Mouse (Mus musculus): ENCODE measurements around the gene Bmp8a. TPM values are rescaled to one million over a fixed set of nuclear protein-coding genes. Genes with fewer than 3 reads are reported as not detected.
A peak's percentile ranks its signal among the peaks of the same experiment; 100 is the strongest.

Bmp8a gene
- 0.09 TPM in 1 of 2 replicates, not detected in the other for polyA plus RNA-seq (2014; fragmentation: Nextera tagmentation; extraction: Ambion mirVana)

DNA sequence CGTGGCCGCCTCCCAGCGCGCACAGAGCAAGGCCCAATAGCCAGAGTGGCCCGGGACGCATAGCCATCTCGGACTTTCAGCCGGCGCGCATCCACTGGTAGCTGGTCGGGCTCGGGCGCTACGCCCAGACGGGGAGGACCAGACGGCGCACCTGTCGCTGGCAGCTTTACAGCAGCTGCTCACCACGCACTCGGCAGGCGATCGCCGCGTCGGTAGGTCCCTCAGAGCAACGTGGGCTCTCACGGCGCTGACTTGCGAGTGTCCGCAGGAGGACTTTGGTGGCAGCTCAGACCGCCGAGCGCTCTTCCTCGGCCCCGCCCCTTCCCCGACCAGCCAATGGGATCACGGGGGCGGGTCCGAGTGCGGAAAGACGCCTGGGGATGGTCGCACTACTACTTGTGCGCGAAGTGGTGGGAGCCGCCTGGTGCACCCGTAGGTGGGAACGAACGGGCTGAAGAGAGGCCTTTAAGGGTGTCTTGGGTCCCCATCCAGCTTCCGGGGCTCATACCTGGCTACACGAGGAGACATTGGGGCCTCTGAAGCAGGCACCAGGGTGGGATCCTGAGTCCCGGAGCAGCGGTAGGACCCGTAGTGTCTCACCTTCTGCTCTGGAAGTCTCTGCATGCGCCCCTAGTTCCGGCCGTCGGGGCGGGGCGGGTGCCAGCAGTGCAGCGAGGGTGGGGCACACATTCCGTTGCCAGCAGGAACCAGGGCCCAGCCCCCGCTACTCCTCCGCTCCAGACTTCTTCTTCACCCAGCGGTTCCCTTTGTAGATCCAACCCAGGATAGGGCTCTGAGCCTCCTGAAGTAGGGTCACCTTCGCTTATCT is at the start of gene Bmp8a:
Gene Bmp8a (minus strand): TSS at position 611 of the 829 bp plus-strand sequence.
- ATAC-seq (peak; percentile 92), DNase-seq (ENCODE audit: low spot score) (peak; percentile 84)
- Histone ChIP-seq H3K36me3 (ENCODE audit: control insufficient read depth, insufficient read depth, low read length) (peaks cover 8% of the 10 kb centered on the region; the same call in 1 of the 2 replicates), H3K4me3 (ENCODE audit: low read depth, low read length) (peak within 1 kb of the TSS; percentile 43), H3K4me2 (ENCODE audit: low read length) (peak within 1 kb of the TSS; percentile 82), H3K9ac (ENCODE audit: low read length) (peak within 1 kb of the TSS; percentile 48), H3K4me1 (ENCODE audit: control insufficient read depth, insufficient read depth, low read length) (peaks cover 11% of the 10 kb centered on the region), H3K27me3 (replicated peaks; ENCODE audit: control insufficient read depth, insufficient read depth, low read length) (peaks cover 40% of the 10 kb centered on the region), H3K27ac (ENCODE audit: low read depth, low read length) (no peak within 1 kb of the TSS), H3K9me3 (replicated peaks; ENCODE audit: control insufficient read depth, low read length) (no peaks in the 10 kb centered on the region)
- under 1% methylated on average over 59 of the region's 65 CpGs for WGBS

- Histone ChIP-seq H3K36me3 (ENCODE audit: control insufficient read depth, insufficient read depth, low read length) (peaks cover 93% of the 10 kb centered on the region), H3K9ac (ENCODE audit: low read length) (no peak overlapping the region), H3K4me2 (ENCODE audit: low read length) (no peak overlapping the region), H3K4me1 (ENCODE audit: control insufficient read depth, insufficient read depth, low read length) (no peaks in the 10 kb centered on the region), H3K9me3 (replicated peaks; ENCODE audit: control insufficient read depth, low read length) (no peaks in the 10 kb centered on the region), H3K27ac (ENCODE audit: low read depth, low read length) (no peak overlapping the region), H3K4me3 (ENCODE audit: low read depth, low read length) (no peak overlapping the region), H3K27me3 (replicated peaks; ENCODE audit: control insufficient read depth, insufficient read depth, low read length) (no peaks in the 10 kb centered on the region)
- ATAC-seq (no peak), DNase-seq (ENCODE audit: low spot score) (no peak)
- 96% methylated on average over 1 of the region's 1 CpGs for WGBS
Observed at GRCm38 (mm10) chr4:123392187-123392586, 49.1 kb upstream of the Bmp8a start.

GRCm38 (mm10) chr4:123385028-123385427 is 42.0 kb upstream of the Bmp8a start:
- H3K4me3 ChIP-seq (ENCODE audit: low read depth, low read length): no peak overlapping the region
- no peaks in the 10 kb centered on the region for H3K27me3 ChIP-seq (replicated peaks; ENCODE audit: control insufficient read depth, insufficient read depth, low read length)
- H3K27ac ChIP-seq (ENCODE audit: low read depth, low read length): peak overlapping the region; percentile 2; the same call in 1 of the 2 replicates
- ATAC-seq (no peak), DNase-seq (ENCODE audit: low spot score) (peak; percentile 18)
- no peaks in the 10 kb centered on the region for H3K4me1 ChIP-seq (ENCODE audit: control insufficient read depth, insufficient read depth, low read length)
- H3K36me3 ChIP-seq (ENCODE audit: control insufficient read depth, insufficient read depth, low read length): peaks cover 94% of the 10 kb centered on the region
- H3K9me3 ChIP-seq (replicated peaks; ENCODE audit: control insufficient read depth, low read length): no peaks in the 10 kb centered on the region
- no peak overlapping the region for H3K9ac ChIP-seq (ENCODE audit: low read length)
- WGBS: 15% methylated on average over 1 of the region's 1 CpGs
- no peak overlapping the region for H3K4me2 ChIP-seq (ENCODE audit: low read length)

GRCm38 (mm10) chr4:123383173-123383572 is 40.1 kb upstream of the Bmp8a start:
- 94% methylated on average over 7 of the region's 7 CpGs for WGBS
- H3K36me3 ChIP-seq (ENCODE audit: control insufficient read depth, insufficient read depth, low read length): peaks cover 89% of the 10 kb centered on the region

DNA sequence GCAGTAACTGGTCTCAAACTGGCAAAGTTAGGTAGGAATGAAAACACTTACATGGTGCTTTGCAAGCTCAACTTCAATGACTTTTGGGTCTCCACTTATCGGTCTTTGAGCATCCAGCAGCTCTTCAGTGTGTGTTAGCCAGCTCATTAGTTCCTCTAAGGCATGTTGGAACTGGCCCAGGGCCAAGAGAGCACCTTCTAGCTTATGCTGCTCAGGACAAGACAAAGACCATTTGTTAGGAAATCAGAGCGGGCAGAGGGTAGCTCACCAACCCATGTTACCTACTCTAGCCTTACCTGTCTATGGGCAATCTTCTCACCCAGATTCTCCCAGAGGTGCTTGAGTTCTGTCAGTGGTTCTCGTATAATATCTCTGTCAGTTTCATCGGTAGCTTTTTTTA is 39.0 kb upstream of the Bmp8a start:
- WGBS: 83% methylated on average over 4 of the region's 4 CpGs
- DNase-seq (ENCODE audit: low spot score): no peak
- H3K36me3 ChIP-seq (ENCODE audit: control insufficient read depth, insufficient read depth, low read length): peaks cover 89% of the 10 kb centered on the region
- no peak overlapping the region for H3K9ac ChIP-seq (ENCODE audit: low read length)
- no peak overlapping the region for H3K4me2 ChIP-seq (ENCODE audit: low read length)
- H3K4me1 ChIP-seq (ENCODE audit: control insufficient read depth, insufficient read depth, low read length): no peaks in the 10 kb centered on the region
- ATAC-seq: no peak
- no peak overlapping the region for H3K4me3 ChIP-seq (ENCODE audit: low read depth, low read length)
- no peaks in the 10 kb centered on the region for H3K9me3 ChIP-seq (replicated peaks; ENCODE audit: control insufficient read depth, low read length)
- no peaks in the 10 kb centered on the region for H3K27me3 ChIP-seq (replicated peaks; ENCODE audit: control insufficient read depth, insufficient read depth, low read length)
- H3K27ac ChIP-seq (ENCODE audit: low read depth, low read length): no peak overlapping the region

More at GRCm38 (mm10) chr4:123383173-123383572, 40.1 kb upstream of the Bmp8a start:
- no peak overlapping the region for H3K27ac ChIP-seq (ENCODE audit: low read depth, low read length)
- H3K4me1 ChIP-seq (ENCODE audit: control insufficient read depth, insufficient read depth, low read length): no peaks in the 10 kb centered on the region
- DNase-seq (ENCODE audit: low spot score) (no peak), ATAC-seq (no peak)
- H3K4me3 ChIP-seq (ENCODE audit: low read depth, low read length): no peak overlapping the region
- H3K27me3 ChIP-seq (replicated peaks; ENCODE audit: control insufficient read depth, insufficient read depth, low read length): no peaks in the 10 kb centered on the region
- no peak overlapping the region for H3K9ac ChIP-seq (ENCODE audit: low read length)
- H3K9me3 ChIP-seq (replicated peaks; ENCODE audit: control insufficient read depth, low read length): no peaks in the 10 kb centered on the region
- no peak overlapping the region for H3K4me2 ChIP-seq (ENCODE audit: low read length)

GRCm38 (mm10) chr4:123381598-123381997 is 38.5 kb upstream of the Bmp8a start:
- peaks cover 89% of the 10 kb centered on the region for H3K36me3 ChIP-seq (ENCODE audit: control insufficient read depth, insufficient read depth, low read length)
- H3K27me3 ChIP-seq (replicated peaks; ENCODE audit: control insufficient read depth, insufficient read depth, low read length): no peaks in the 10 kb centered on the region
- WGBS: 94% methylated on average over 11 of the region's 11 CpGs
- H3K4me1 ChIP-seq (ENCODE audit: control insufficient read depth, insufficient read depth, low read length): no peaks in the 10 kb centered on the region
- ATAC-seq (no peak), DNase-seq (ENCODE audit: low spot score) (no peak)
- no peak overlapping the region for H3K4me2 ChIP-seq (ENCODE audit: low read length)
- no peaks in the 10 kb centered on the region for H3K9me3 ChIP-seq (replicated peaks; ENCODE audit: control insufficient read depth, low read length)
- H3K27ac ChIP-seq (ENCODE audit: low read depth, low read length): no peak overlapping the region
- no peak overlapping the region for H3K4me3 ChIP-seq (ENCODE audit: low read depth, low read length)
- H3K9ac ChIP-seq (ENCODE audit: low read length): no peak overlapping the region

GRCm38 (mm10) chr4:123376031-123376430 is 33.0 kb upstream of the Bmp8a start:
- DNase-seq (ENCODE audit: low spot score): no peak
- H3K9ac ChIP-seq (ENCODE audit: low read length): no peak overlapping the region
- H3K36me3 ChIP-seq (ENCODE audit: control insufficient read depth, insufficient read depth, low read length): peaks cover 89% of the 10 kb centered on the region
- H3K4me2 ChIP-seq (ENCODE audit: low read length): no peak overlapping the region
- 93% methylated on average over 3 of the region's 3 CpGs for WGBS
- H3K4me1 ChIP-seq (ENCODE audit: control insufficient read depth, insufficient read depth, low read length): no peaks in the 10 kb centered on the region
- H3K9me3 ChIP-seq (replicated peaks; ENCODE audit: control insufficient read depth, low read length): no peaks in the 10 kb centered on the region
- no peak for ATAC-seq
- no peaks in the 10 kb centered on the region for H3K27me3 ChIP-seq (replicated peaks; ENCODE audit: control insufficient read depth, insufficient read depth, low read length)
- no peak overlapping the region for H3K27ac ChIP-seq (ENCODE audit: low read depth, low read length)
- no peak overlapping the region for H3K4me3 ChIP-seq (ENCODE audit: low read depth, low read length)

- no peaks in the 10 kb centered on the region for H3K4me1 ChIP-seq (ENCODE audit: control insufficient read depth, insufficient read depth, low read length)
- ATAC-seq: no peak
- peaks cover 94% of the 10 kb centered on the region for H3K36me3 ChIP-seq (ENCODE audit: control insufficient read depth, insufficient read depth, low read length)
Observed at GRCm38 (mm10) chr4:123374316-123375008, 31.4 kb upstream of the Bmp8a start.

GRCm38 (mm10) chr4:123363555-123363954 is 20.5 kb upstream of the Bmp8a start:
- Histone ChIP-seq H3K36me3 (ENCODE audit: control insufficient read depth, insufficient read depth, low read length) (peaks cover 94% of the 10 kb centered on the region), H3K27me3 (replicated peaks; ENCODE audit: control insufficient read depth, insufficient read depth, low read length) (no peaks in the 10 kb centered on the region), H3K4me1 (ENCODE audit: control insufficient read depth, insufficient read depth, low read length) (no peaks in the 10 kb centered on the region), H3K9me3 (replicated peaks; ENCODE audit: control insufficient read depth, low read length) (no peaks in the 10 kb centered on the region), H3K4me3 (ENCODE audit: low read depth, low read length) (no peak overlapping the region), H3K27ac (ENCODE audit: low read depth, low read length) (no peak overlapping the region), H3K9ac (ENCODE audit: low read length) (no peak overlapping the region), H3K4me2 (ENCODE audit: low read length) (no peak overlapping the region)
- ATAC-seq: no peak
- DNase-seq (ENCODE audit: low spot score): no peak
- 95% methylated on average over 4 of the region's 4 CpGs for WGBS

More at GRCm38 (mm10) chr4:123374316-123375008, 31.4 kb upstream of the Bmp8a start:
- Histone ChIP-seq H3K9ac (ENCODE audit: low read length) (no peak overlapping the region), H3K4me3 (ENCODE audit: low read depth, low read length) (no peak overlapping the region), H3K9me3 (replicated peaks; ENCODE audit: control insufficient read depth, low read length) (no peaks in the 10 kb centered on the region), H3K27ac (ENCODE audit: low read depth, low read length) (no peak overlapping the region), H3K4me2 (ENCODE audit: low read length) (no peak overlapping the region), H3K27me3 (replicated peaks; ENCODE audit: control insufficient read depth, insufficient read depth, low read length) (no peaks in the 10 kb centered on the region)
- DNase-seq (ENCODE audit: low spot score): no peak
- WGBS: 94% methylated on average over 12 of the region's 12 CpGs

Measured in forebrain, embryonic 14.5 days (tissue).